Mouse (Mus musculus): ENCODE measurements around the gene Slc35c2. TPM values are rescaled to one million over a fixed set of nuclear protein-coding genes. Genes with fewer than 3 reads are reported as not detected.

The Slc35c2 gene
- total and polyA plus RNA-seq, 2 experiments = 13.5 to 52.1 TPM

GRCm38 (mm10) chr2:165258321-165258720 lies 29.3 kb downstream of the Slc35c2 start:
- H3K4me1 ChIP-seq (ENCODE audit: control insufficient read depth, insufficient read depth, low read length) = no peaks in the 10 kb centered on the region
- 76% methylated on average over 6 of the region's 6 CpGs for WGBS
- TF ChIP-seq CTCF (IDR thresholded peaks at IDR 0.05; ENCODE audit: low read depth, low read length) (no peak), POLR2A (IDR thresholded peaks at IDR 0.05; ENCODE audit: extremely low read depth, insufficient read depth, low read length) (no peak)
- H3K27ac ChIP-seq (replicated peaks; ENCODE audit: insufficient read depth, low read depth, low read length) = no peak overlapping the region
- H3K79me2 ChIP-seq (ENCODE audit: control insufficient read depth, insufficient read depth, low read length) = no peaks in the 10 kb centered on the region
- no peaks in the 10 kb centered on the region for H3K36me3 ChIP-seq (ENCODE audit: control insufficient read depth, insufficient read depth, low read length)
- no peak for DNase-seq (ENCODE audit: extremely low read depth, low read depth, low spot score)
- H3K9ac ChIP-seq (ENCODE audit: low read depth, low read length) = no peak overlapping the region
- no peak overlapping the region for H3K4me3 ChIP-seq (ENCODE audit: insufficient read depth, low read depth, low read length)
- H3K27me3 ChIP-seq (ENCODE audit: control insufficient read depth, insufficient read depth, low read length) = no peaks in the 10 kb centered on the region

GRCm38 (mm10) chr2:165257151-165257834 lies 30.4 kb downstream of the Slc35c2 start:
- Histone ChIP-seq H3K4me1 (ENCODE audit: control insufficient read depth, insufficient read depth, low read length) (no peaks in the 10 kb centered on the region), H3K27ac (replicated peaks; ENCODE audit: insufficient read depth, low read depth, low read length) (no peak overlapping the region), H3K36me3 (ENCODE audit: control insufficient read depth, insufficient read depth, low read length) (no peaks in the 10 kb centered on the region), H3K27me3 (ENCODE audit: control insufficient read depth, insufficient read depth, low read length) (no peaks in the 10 kb centered on the region; the same call in 1 of the 2 replicates), H3K79me2 (ENCODE audit: control insufficient read depth, insufficient read depth, low read length) (no peaks in the 10 kb centered on the region), H3K9ac (ENCODE audit: low read depth, low read length) (no peak overlapping the region), H3K4me3 (ENCODE audit: insufficient read depth, low read depth, low read length) (no peak overlapping the region)
- TF ChIP-seq CTCF (IDR thresholded peaks at IDR 0.05; ENCODE audit: low read depth, low read length) (no peak), POLR2A (IDR thresholded peaks at IDR 0.05; ENCODE audit: extremely low read depth, insufficient read depth, low read length) (no peak)
- 62% methylated on average over 11 of the region's 11 CpGs for WGBS
- no peak for DNase-seq (ENCODE audit: extremely low read depth, low read depth, low spot score)

- TF ChIP-seq POLR2A (IDR thresholded peaks at IDR 0.05; ENCODE audit: extremely low read depth, insufficient read depth, low read length) (no peak), CTCF (IDR thresholded peaks at IDR 0.05; ENCODE audit: low read depth, low read length) (no peak)
- WGBS = 74% methylated on average over 10 of the region's 10 CpGs
These were observed 31.5 kb downstream of the Slc35c2 start for GRCm38 (mm10) chr2:165256213-165256612.

GRCm38 (mm10) chr2:165253867-165254266 lies 33.8 kb downstream of the Slc35c2 start:
- Histone ChIP-seq H3K9ac (ENCODE audit: low read depth, low read length) (no peak overlapping the region), H3K79me2 (ENCODE audit: control insufficient read depth, insufficient read depth, low read length) (no peaks in the 10 kb centered on the region), H3K36me3 (ENCODE audit: control insufficient read depth, insufficient read depth, low read length) (no peaks in the 10 kb centered on the region), H3K27me3 (ENCODE audit: control insufficient read depth, insufficient read depth, low read length) (no peaks in the 10 kb centered on the region; the same call in 1 of the 2 replicates), H3K27ac (replicated peaks; ENCODE audit: insufficient read depth, low read depth, low read length) (no peak overlapping the region), H3K4me3 (ENCODE audit: insufficient read depth, low read depth, low read length) (no peak overlapping the region), H3K4me1 (ENCODE audit: control insufficient read depth, insufficient read depth, low read length) (no peaks in the 10 kb centered on the region)
- 28% methylated on average over 10 of the region's 10 CpGs for WGBS
- no peak for TF ChIP-seq CTCF (IDR thresholded peaks at IDR 0.05; ENCODE audit: low read depth, low read length)
- no peak for TF ChIP-seq POLR2A (IDR thresholded peaks at IDR 0.05; ENCODE audit: extremely low read depth, insufficient read depth, low read length)
- no peak for DNase-seq (ENCODE audit: extremely low read depth, low read depth, low spot score)

More at GRCm38 (mm10) chr2:165256213-165256612, 31.5 kb downstream of the Slc35c2 start:
- H3K27ac ChIP-seq (replicated peaks; ENCODE audit: insufficient read depth, low read depth, low read length) = no peak overlapping the region
- no peak overlapping the region for H3K9ac ChIP-seq (ENCODE audit: low read depth, low read length)
- no peaks in the 10 kb centered on the region for H3K4me1 ChIP-seq (ENCODE audit: control insufficient read depth, insufficient read depth, low read length)
- H3K27me3 ChIP-seq (ENCODE audit: control insufficient read depth, insufficient read depth, low read length) = no peaks in the 10 kb centered on the region; the same call in 1 of the 2 replicates
- H3K36me3 ChIP-seq (ENCODE audit: control insufficient read depth, insufficient read depth, low read length) = no peaks in the 10 kb centered on the region
- no peaks in the 10 kb centered on the region for H3K79me2 ChIP-seq (ENCODE audit: control insufficient read depth, insufficient read depth, low read length)
- DNase-seq (ENCODE audit: extremely low read depth, low read depth, low spot score) = no peak
- H3K4me3 ChIP-seq (ENCODE audit: insufficient read depth, low read depth, low read length) = no peak overlapping the region

- no peak overlapping the region for H3K4me3 ChIP-seq (ENCODE audit: insufficient read depth, low read depth, low read length)
- H3K27me3 ChIP-seq (ENCODE audit: control insufficient read depth, insufficient read depth, low read length) = no peaks in the 10 kb centered on the region; the same call in 1 of the 2 replicates
- H3K36me3 ChIP-seq (ENCODE audit: control insufficient read depth, insufficient read depth, low read length) = no peaks in the 10 kb centered on the region
- no peak for DNase-seq (ENCODE audit: extremely low read depth, low read depth, low spot score)
- WGBS = 75% methylated on average over 8 of the region's 8 CpGs
- H3K79me2 ChIP-seq (ENCODE audit: control insufficient read depth, insufficient read depth, low read length) = no peaks in the 10 kb centered on the region
- no peak for TF ChIP-seq POLR2A (IDR thresholded peaks at IDR 0.05; ENCODE audit: extremely low read depth, insufficient read depth, low read length)
- no peak for TF ChIP-seq CTCF (IDR thresholded peaks at IDR 0.05; ENCODE audit: low read depth, low read length)
- H3K4me1 ChIP-seq (ENCODE audit: control insufficient read depth, insufficient read depth, low read length) = no peaks in the 10 kb centered on the region
- no peak overlapping the region for H3K27ac ChIP-seq (replicated peaks; ENCODE audit: insufficient read depth, low read depth, low read length)
- no peak overlapping the region for H3K9ac ChIP-seq (ENCODE audit: low read depth, low read length)
These were observed 34.4 kb downstream of the Slc35c2 start for GRCm38 (mm10) chr2:165253269-165253668.

GRCm38 (mm10) chr2:165252801-165253200 lies 34.9 kb downstream of the Slc35c2 start:
- no peak for TF ChIP-seq CTCF (IDR thresholded peaks at IDR 0.05; ENCODE audit: low read depth, low read length)
- TF ChIP-seq POLR2A (IDR thresholded peaks at IDR 0.05; ENCODE audit: extremely low read depth, insufficient read depth, low read length) = no peak
- H3K9ac ChIP-seq (ENCODE audit: low read depth, low read length) = no peak overlapping the region
- H3K36me3 ChIP-seq (ENCODE audit: control insufficient read depth, insufficient read depth, low read length) = no peaks in the 10 kb centered on the region
- no peaks in the 10 kb centered on the region; the same call in 1 of the 2 replicates for H3K27me3 ChIP-seq (ENCODE audit: control insufficient read depth, insufficient read depth, low read length)
- 56% methylated on average over 9 of the region's 9 CpGs for WGBS
- H3K79me2 ChIP-seq (ENCODE audit: control insufficient read depth, insufficient read depth, low read length) = no peaks in the 10 kb centered on the region
- no peak for DNase-seq (ENCODE audit: extremely low read depth, low read depth, low spot score)
- H3K4me3 ChIP-seq (ENCODE audit: insufficient read depth, low read depth, low read length) = no peak overlapping the region
- H3K4me1 ChIP-seq (ENCODE audit: control insufficient read depth, insufficient read depth, low read length) = no peaks in the 10 kb centered on the region
- H3K27ac ChIP-seq (replicated peaks; ENCODE audit: insufficient read depth, low read depth, low read length) = no peak overlapping the region

All from liver, adult 2 months (tissue).